Mouse (Mus musculus) midbrain, embryonic 15.5 days (tissue): ENCODE measurements at regions not wholly inside any gene's neighbourhood (a gene's known extent, or its start where the extent isn't known, plus 50 kb on each side); places are given as distances from the start of the nearest gene placed in this dataset.

Source experiments
- ATAC-seq: fragments of 200-750 bp; cut with Nextera tagmentation; replicated peaks from 2 replicates; pipeline ENCODE4 v1.8.0; 2017; ENCODE audit warnings: moderate TSS enrichment
- H3K27ac ChIP-seq: fragments of 300-500 bp; sonication (generic); 2 replicates; pipeline ENCODE4 v1.5.1; 2015; ENCODE audit warnings: mild to moderate bottlenecking, inconsistent platforms
- H3K27me3 ChIP-seq: fragments of 300-500 bp; sonication (generic); replicated peaks from 2 replicates; pipeline ENCODE4 v1.6.1; 2015; ENCODE audit warnings: inconsistent platforms
- H3K36me3 ChIP-seq: fragments of 300-500 bp; sonication (generic); replicated peaks from 2 replicates; pipeline ENCODE4 v1.6.1; 2015; ENCODE audit warnings: inconsistent platforms
- H3K4me1 ChIP-seq: fragments of 300-500 bp; sonication (generic); 2 replicates; pipeline ENCODE4 v1.6.1; 2015; ENCODE audit warnings: inconsistent platforms
- H3K4me2 ChIP-seq: fragments of 300-500 bp; sonication (generic); 2 replicates; pipeline ENCODE4 v1.6.1; 2015; ENCODE audit warnings: inconsistent platforms, mild to moderate bottlenecking, moderate library complexity
- H3K4me3 ChIP-seq: fragments of 300-500 bp; sonication (generic); 2 replicates; pipeline ENCODE4 v1.5.1; 2015; ENCODE audit warnings: mild to moderate bottlenecking, inconsistent platforms
- H3K9ac ChIP-seq: fragments of 300-500 bp; sonication (generic); 2 replicates; pipeline ENCODE4 v1.6.1; 2015; ENCODE audit warnings: mild to moderate bottlenecking, inconsistent platforms
- H3K9me3 ChIP-seq: fragments of 300-500 bp; sonication (generic); 2 replicates; pipeline ENCODE4 v1.6.1; 2016; ENCODE audit warnings: inconsistent platforms
- WGBS: fragments of 180-500 bp; shearing (Covaris S2); methylation state at CpG from one replicate; pipeline ENCODE4 v1.1.7; 2015; ENCODE audit warnings: mixed read lengths; 5-methylcytosine and 5-hydroxymethylcytosine counted together

- no peak for ATAC-seq
Measured at GRCm38 (mm10) chr3:105191830-105192229, 125.2 kb downstream of the 4930564D02Rik start.

GRCm38 (mm10) chr3:105200735-105201134, 134.1 kb downstream of the 4930564D02Rik start:
- Histone ChIP-seq H3K9me3 (no peaks in the 10 kb centered on the region), H3K27me3 (no peaks in the 10 kb centered on the region), H3K27ac (no peak overlapping the region), H3K4me3 (no peak overlapping the region), H3K9ac (no peak overlapping the region), H3K4me2 (no peak overlapping the region), H3K36me3 (no peaks in the 10 kb centered on the region), H3K4me1 (no peaks in the 10 kb centered on the region)
- 91% methylated on average over 3 of the region's 3 CpGs for WGBS
- no peak for ATAC-seq

More at GRCm38 (mm10) chr3:105191830-105192229, 125.2 kb downstream of the 4930564D02Rik start:
- Histone ChIP-seq H3K27ac (no peak overlapping the region), H3K27me3 (no peaks in the 10 kb centered on the region), H3K4me1 (no peaks in the 10 kb centered on the region), H3K4me3 (no peak overlapping the region), H3K9me3 (no peaks in the 10 kb centered on the region), H3K4me2 (no peak overlapping the region), H3K9ac (no peak overlapping the region), H3K36me3 (no peaks in the 10 kb centered on the region)
- WGBS, result 65% methylated on average over 7 of the region's 7 CpGs

- Histone ChIP-seq H3K4me1 (no peaks in the 10 kb centered on the region), H3K4me3 (no peak overlapping the region), H3K27ac (no peak overlapping the region), H3K9me3 (no peaks in the 10 kb centered on the region), H3K9ac (no peak overlapping the region), H3K4me2 (no peak overlapping the region), H3K36me3 (no peaks in the 10 kb centered on the region), H3K27me3 (no peaks in the 10 kb centered on the region)
- no peak for ATAC-seq
- 76% methylated on average over 5 of the region's 5 CpGs for WGBS
Measured at GRCm38 (mm10) chr3:105209164-105209563, 142.5 kb downstream of the 4930564D02Rik start.

- H3K4me3 ChIP-seq, result no peak overlapping the region
- no peak overlapping the region for H3K4me2 ChIP-seq
- peaks cover 6% of the 10 kb centered on the region for H3K4me1 ChIP-seq
- H3K9ac ChIP-seq, result no peak overlapping the region
- H3K27ac ChIP-seq, result no peak overlapping the region
- H3K27me3 ChIP-seq, result no peaks in the 10 kb centered on the region
- 90% methylated on average over 1 of the region's 1 CpGs for WGBS
- H3K9me3 ChIP-seq, result no peaks in the 10 kb centered on the region
- no peak for ATAC-seq
- H3K36me3 ChIP-seq, result no peaks in the 10 kb centered on the region
Measured at GRCm38 (mm10) chr3:105211023-105211422, 144.4 kb downstream of the 4930564D02Rik start.

- no peaks in the 10 kb centered on the region for H3K36me3 ChIP-seq
- H3K9ac ChIP-seq, result no peak overlapping the region
- 62% methylated on average over 3 of the region's 3 CpGs for WGBS
- no peaks in the 10 kb centered on the region for H3K27me3 ChIP-seq
- no peaks in the 10 kb centered on the region for H3K9me3 ChIP-seq
- H3K4me1 ChIP-seq, result peaks cover 8% of the 10 kb centered on the region
- ATAC-seq, result no peak
- no peak overlapping the region for H3K4me3 ChIP-seq
- H3K27ac ChIP-seq, result no peak overlapping the region
- no peak overlapping the region for H3K4me2 ChIP-seq
Measured at GRCm38 (mm10) chr3:105211726-105212125, 145.1 kb downstream of the 4930564D02Rik start.

GRCm38 (mm10) chr3:105214867-105215266, 148.2 kb downstream of the 4930564D02Rik start:
- H3K9me3 ChIP-seq, result no peaks in the 10 kb centered on the region
- peaks cover 8% of the 10 kb centered on the region for H3K4me1 ChIP-seq
- WGBS, result 66% methylated on average over 4 of the region's 4 CpGs
- H3K36me3 ChIP-seq, result no peaks in the 10 kb centered on the region
- no peak overlapping the region for H3K4me2 ChIP-seq
- no peak overlapping the region for H3K4me3 ChIP-seq
- no peaks in the 10 kb centered on the region for H3K27me3 ChIP-seq
- ATAC-seq, result no peak
- no peak overlapping the region for H3K9ac ChIP-seq
- H3K27ac ChIP-seq, result no peak overlapping the region

- H3K4me2 ChIP-seq, result no peak overlapping the region
- WGBS, result 16% methylated on average over 7 of the region's 7 CpGs
- H3K9ac ChIP-seq, result no peak overlapping the region
- no peaks in the 10 kb centered on the region for H3K27me3 ChIP-seq
- H3K4me1 ChIP-seq, result peaks cover 8% of the 10 kb centered on the region
- H3K4me3 ChIP-seq, result no peak overlapping the region
- H3K27ac ChIP-seq, result peak overlapping the region; percentile 36; the same call in 1 of the 2 replicates
- no peaks in the 10 kb centered on the region for H3K9me3 ChIP-seq
- ATAC-seq, result peak; percentile 51; the same call in 1 of the 2 replicates
- H3K36me3 ChIP-seq, result no peaks in the 10 kb centered on the region
Measured at GRCm38 (mm10) chr3:105215729-105216128, 149.1 kb downstream of the 4930564D02Rik start.

GRCm38 (mm10) chr3:105219630-105220029, 153.0 kb downstream of the 4930564D02Rik start:
- no peak for ATAC-seq
- no peak overlapping the region for H3K27ac ChIP-seq
- H3K9me3 ChIP-seq, result no peaks in the 10 kb centered on the region
- H3K27me3 ChIP-seq, result no peaks in the 10 kb centered on the region
- no peak overlapping the region for H3K9ac ChIP-seq
- H3K4me3 ChIP-seq, result no peak overlapping the region
- no peaks in the 10 kb centered on the region for H3K36me3 ChIP-seq
- 69% methylated on average over 3 of the region's 3 CpGs for WGBS
- H3K4me2 ChIP-seq, result no peak overlapping the region
- H3K4me1 ChIP-seq, result peaks cover 9% of the 10 kb centered on the region

- Histone ChIP-seq H3K9ac (no peak overlapping the region), H3K9me3 (no peaks in the 10 kb centered on the region), H3K36me3 (no peaks in the 10 kb centered on the region), H3K4me2 (no peak overlapping the region), H3K27me3 (no peaks in the 10 kb centered on the region), H3K4me1 (peaks cover 12% of the 10 kb centered on the region), H3K27ac (no peak overlapping the region), H3K4me3 (no peak overlapping the region)
- no peak for ATAC-seq
- 81% methylated on average over 1 of the region's 1 CpGs for whole genome bisulfite sequencing
Measured at GRCm38 (mm10) chr3:105220641-105221040, 154.0 kb downstream of the 4930564D02Rik start.

GRCm38 (mm10) chr3:105222925-105223324, 156.3 kb downstream of the 4930564D02Rik start:
- Histone ChIP-seq H3K4me1 (peaks cover 6% of the 10 kb centered on the region; the same call in 1 of the 2 replicates), H3K4me3 (no peak overlapping the region), H3K27ac (no peak overlapping the region), H3K9ac (no peak overlapping the region), H3K4me2 (no peak overlapping the region), H3K9me3 (no peaks in the 10 kb centered on the region), H3K27me3 (no peaks in the 10 kb centered on the region), H3K36me3 (no peaks in the 10 kb centered on the region)
- whole genome bisulfite sequencing, result 76% methylated on average over 3 of the region's 3 CpGs
- no peak for ATAC-seq

- Histone ChIP-seq H3K9me3 (no peaks in the 10 kb centered on the region), H3K27me3 (no peaks in the 10 kb centered on the region), H3K9ac (no peak overlapping the region), H3K4me1 (peaks cover 6% of the 10 kb centered on the region; the same call in 1 of the 2 replicates), H3K4me2 (no peak overlapping the region), H3K27ac (no peak overlapping the region), H3K4me3 (no peak overlapping the region), H3K36me3 (no peaks in the 10 kb centered on the region)
- no peak for ATAC-seq
- 64% methylated on average over 4 of the region's 4 CpGs for WGBS
Measured at GRCm38 (mm10) chr3:105223671-105224070, 157.0 kb downstream of the 4930564D02Rik start.

GRCm38 (mm10) chr3:105227551-105227950, 160.9 kb downstream of the 4930564D02Rik start:
- WGBS, result 78% methylated on average over 1 of the region's 1 CpGs
- ATAC-seq, result no peak

GRCm38 (mm10) chr3:105228401-105228800, 161.8 kb downstream of the 4930564D02Rik start:
- 83% methylated on average over 3 of the region's 3 CpGs for WGBS
- peaks cover 6% of the 10 kb centered on the region; the same call in 1 of the 2 replicates for H3K4me1 ChIP-seq
- no peak overlapping the region for H3K4me2 ChIP-seq
- H3K27me3 ChIP-seq, result no peaks in the 10 kb centered on the region
- H3K9ac ChIP-seq, result no peak overlapping the region
- H3K4me3 ChIP-seq, result no peak overlapping the region
- no peaks in the 10 kb centered on the region for H3K9me3 ChIP-seq
- ATAC-seq, result no peak
- H3K36me3 ChIP-seq, result no peaks in the 10 kb centered on the region
- H3K27ac ChIP-seq, result no peak overlapping the region

More at GRCm38 (mm10) chr3:105227551-105227950, 160.9 kb downstream of the 4930564D02Rik start:
- no peak overlapping the region for H3K4me2 ChIP-seq
- no peak overlapping the region for H3K9ac ChIP-seq
- no peak overlapping the region for H3K27ac ChIP-seq
- no peak overlapping the region for H3K4me3 ChIP-seq
- no peaks in the 10 kb centered on the region for H3K27me3 ChIP-seq
- no peaks in the 10 kb centered on the region for H3K9me3 ChIP-seq
- H3K36me3 ChIP-seq, result no peaks in the 10 kb centered on the region
- H3K4me1 ChIP-seq, result peaks cover 6% of the 10 kb centered on the region; the same call in 1 of the 2 replicates
